Comparison of ENCODE assay signal across 21 mouse cellular contexts in the genomic region with DNA sequence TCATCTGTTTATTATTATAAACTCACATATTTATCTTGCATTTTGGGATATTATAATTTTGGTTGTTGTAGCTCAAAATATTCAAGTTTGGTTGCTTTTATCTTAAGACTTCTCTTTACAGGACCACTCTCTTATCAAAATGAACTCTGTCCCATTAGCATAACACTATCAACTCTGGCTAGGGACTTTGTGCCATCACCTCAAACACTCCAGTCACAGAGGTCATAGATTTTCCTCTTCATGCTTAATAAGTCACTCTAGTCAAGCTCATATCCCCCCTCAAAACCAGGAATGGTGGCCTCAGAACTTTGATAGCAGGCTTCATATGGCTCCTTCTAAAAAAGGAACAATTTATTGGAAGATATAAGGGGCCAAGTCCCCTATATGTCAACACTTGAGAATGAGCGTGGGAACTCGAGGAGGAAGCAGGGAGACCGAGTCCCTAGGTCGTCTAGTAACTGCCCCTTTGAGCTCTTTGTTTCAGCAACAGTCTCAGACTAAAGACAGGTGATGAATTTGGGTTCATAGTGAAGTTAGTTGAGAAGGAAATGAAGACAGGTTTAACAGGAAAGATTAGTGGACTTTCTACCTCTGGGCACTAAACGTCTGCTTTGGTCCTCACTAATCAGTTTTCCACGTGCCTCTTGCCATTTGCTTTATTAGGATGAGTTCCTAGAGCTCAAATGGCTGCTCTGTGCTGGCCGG.
DNase-seq lines count a peak whose midpoint lies in the region; ATAC-seq and TF ChIP-seq lines count a peak whose summit lies in the region.
"Had no signal": no experiment of that assay in that cellular context is flagged by ENCODE, and none has a peak within 500 bp of the region (broad histone marks: within the 10 kb centered on the region; RNA-seq: fewer than 3 reads in every experiment).

No protein-coding gene starts in this region.

- no peaks in the 10 kb centered on the region for H3K4me1 ChIP-seq in liver, adult 2 months (ENCODE audit: control insufficient read depth, insufficient read depth, low read length)
- no peaks in the 10 kb centered on the region for H3K4me1 ChIP-seq in liver, embryonic 11.5 days (replicated peaks; ENCODE audit: control insufficient read depth, insufficient read depth, low read length)
- H3K4me1 ChIP-seq in intestine, embryonic 16.5 days (ENCODE audit: control insufficient read depth, insufficient read depth, low read length) = no peaks in the 10 kb centered on the region
- no peaks in the 10 kb centered on the region for H3K4me1 ChIP-seq in forebrain, embryonic 12.5 days
- H3K4me1 ChIP-seq: embryonic facial prominence, embryonic 13.5 days; embryonic facial prominence, embryonic 15.5 days; forebrain, embryonic 10.5 days; forebrain, embryonic 13.5 days had no signal

- no peaks in the 10 kb centered on the region for H3K9me3 ChIP-seq in liver, embryonic 11.5 days (ENCODE audit: control insufficient read depth, low read length)
- no peaks in the 10 kb centered on the region for H3K9me3 ChIP-seq in intestine, embryonic 16.5 days (ENCODE audit: control insufficient read depth, low read length)
- no peaks in the 10 kb centered on the region for H3K9me3 ChIP-seq in forebrain, embryonic 12.5 days
- H3K9me3 ChIP-seq: embryonic facial prominence, embryonic 13.5 days; embryonic facial prominence, embryonic 15.5 days; forebrain, embryonic 10.5 days; forebrain, embryonic 13.5 days had no signal

- H3K4me2 ChIP-seq in liver, embryonic 11.5 days = no peak overlapping the region
- no peak overlapping the region for H3K4me2 ChIP-seq in intestine, embryonic 16.5 days (ENCODE audit: low read depth, low read length)
- no peak overlapping the region for H3K4me2 ChIP-seq in forebrain, embryonic 12.5 days
- H3K4me2 ChIP-seq: embryonic facial prominence, embryonic 13.5 days; embryonic facial prominence, embryonic 15.5 days; forebrain, embryonic 13.5 days had no signal

- no peak for ATAC-seq in liver, embryonic 11.5 days (replicated peaks; ENCODE audit: low FRiP score)
- ATAC-seq in intestine, embryonic 16.5 days = peak; percentile 95
- no peak for ATAC-seq in forebrain, embryonic 12.5 days (ENCODE audit: low FRiP score)
- ATAC-seq: forebrain, embryonic 13.5 days; forebrain, embryonic 16.5 days had no signal

- H3K27ac ChIP-seq in liver, adult 2 months (replicated peaks; ENCODE audit: insufficient read depth, low read depth, low read length) = no peak overlapping the region
- H3K27ac ChIP-seq in liver, embryonic 11.5 days (ENCODE audit: low read depth, low read length) = no peak overlapping the region
- H3K27ac ChIP-seq in intestine, embryonic 16.5 days (ENCODE audit: low read length) = peak overlapping the region; percentile 59; the same call in 1 of the 2 replicates
- no peak overlapping the region for H3K27ac ChIP-seq in forebrain, embryonic 12.5 days
- H3K27ac ChIP-seq: embryonic facial prominence, embryonic 13.5 days; embryonic facial prominence, embryonic 15.5 days; forebrain, embryonic 10.5 days; forebrain, embryonic 13.5 days had no signal

- H3K4me3 ChIP-seq in liver, adult 2 months (ENCODE audit: insufficient read depth, low read depth, low read length) = no peak overlapping the region
- no peak overlapping the region for H3K4me3 ChIP-seq in liver, embryonic 11.5 days (ENCODE audit: low read depth, low read length)
- H3K4me3 ChIP-seq in intestine, embryonic 16.5 days (ENCODE audit: low read length) = no peak overlapping the region
- H3K4me3 ChIP-seq in forebrain, embryonic 12.5 days (replicated peaks) = no peak overlapping the region
- H3K4me3 ChIP-seq: embryonic facial prominence, embryonic 13.5 days; embryonic facial prominence, embryonic 15.5 days; erythroblast, embryonic 14.5 days; forebrain, embryonic 10.5 days; forebrain, embryonic 13.5 days had no signal

- no peak overlapping the region for H3K9ac ChIP-seq in liver, adult 2 months (ENCODE audit: low read depth, low read length)
- H3K9ac ChIP-seq in liver, embryonic 11.5 days (ENCODE audit: low read depth, low read length) = no peak overlapping the region
- no peak overlapping the region for H3K9ac ChIP-seq in intestine, embryonic 16.5 days (ENCODE audit: low read depth, low read length)
- no peak overlapping the region for H3K9ac ChIP-seq in forebrain, embryonic 12.5 days
- H3K9ac ChIP-seq: embryonic facial prominence, embryonic 13.5 days; embryonic facial prominence, embryonic 15.5 days; forebrain, embryonic 13.5 days had no signal

- WGBS in liver, adult 2 months = 67% methylated on average over 7 of the region's 7 CpGs
- WGBS in liver, embryonic 11.5 days = 65% methylated on average over 7 of the region's 7 CpGs
- WGBS in intestine, embryonic 16.5 days = 55% methylated on average over 7 of the region's 7 CpGs
- WGBS in forebrain, embryonic 12.5 days = 69% methylated on average over 7 of the region's 7 CpGs

- TF ChIP-seq CTCF in liver, adult 2 months (IDR thresholded peaks at IDR 0.05; ENCODE audit: low read depth, low read length) = no peak

- TF ChIP-seq POLR2A in liver, adult 2 months (IDR thresholded peaks at IDR 0.05; ENCODE audit: extremely low read depth, insufficient read depth, low read length) = no peak

- H3K27me3 ChIP-seq in liver, adult 2 months (ENCODE audit: control insufficient read depth, insufficient read depth, low read length) = no peaks in the 10 kb centered on the region
- H3K27me3 ChIP-seq in liver, embryonic 11.5 days (replicated peaks; ENCODE audit: control insufficient read depth, insufficient read depth, low read length) = no peaks in the 10 kb centered on the region
- H3K27me3 ChIP-seq in intestine, embryonic 16.5 days (replicated peaks; ENCODE audit: control insufficient read depth, insufficient read depth, low read length) = no peaks in the 10 kb centered on the region
- H3K27me3 ChIP-seq in forebrain, embryonic 12.5 days = no peaks in the 10 kb centered on the region
- H3K27me3 ChIP-seq: embryonic facial prominence, embryonic 13.5 days; embryonic facial prominence, embryonic 15.5 days; forebrain, embryonic 13.5 days had no signal

- H3K36me3 ChIP-seq in liver, adult 2 months (ENCODE audit: control insufficient read depth, insufficient read depth, low read length) = no peaks in the 10 kb centered on the region
- no peaks in the 10 kb centered on the region for H3K36me3 ChIP-seq in liver, embryonic 11.5 days (ENCODE audit: control insufficient read depth, insufficient read depth, low read length)
- H3K36me3 ChIP-seq in intestine, embryonic 16.5 days (ENCODE audit: control insufficient read depth, insufficient read depth, low read length) = no peaks in the 10 kb centered on the region
- H3K36me3 ChIP-seq in forebrain, embryonic 12.5 days (replicated peaks) = no peaks in the 10 kb centered on the region
- H3K36me3 ChIP-seq: embryonic facial prominence, embryonic 13.5 days; embryonic facial prominence, embryonic 15.5 days; forebrain, embryonic 10.5 days had no signal

- DNase-seq in liver, adult 2 months (ENCODE audit: extremely low read depth, low read depth, low spot score) = peak; percentile 32
- no peak for DNase-seq in liver, embryonic 11.5 days (ENCODE audit: low spot score)
- DNase-seq in right cerebral cortex, postnatal 14 days = no peak
- DNase-seq: adrenal gland, adult 2 months; adrenal gland, postnatal 10 days; adrenal gland, postnatal 25 days; cerebellum, adult 11 months; cerebellum, adult 18-20 months; cerebellum, adult 8-10 months; cerebellum, adult 9-11 months; cerebellum, postnatal 14 days; cerebellum, postnatal 36 days; embryo, embryonic 11 days had no signal

- no peaks in the 10 kb centered on the region for H3K79me2 ChIP-seq in liver, adult 2 months (ENCODE audit: control insufficient read depth, insufficient read depth, low read length)
